12 mouse cellular contexts compared by ENCODE assay signal in the genomic region with DNA sequence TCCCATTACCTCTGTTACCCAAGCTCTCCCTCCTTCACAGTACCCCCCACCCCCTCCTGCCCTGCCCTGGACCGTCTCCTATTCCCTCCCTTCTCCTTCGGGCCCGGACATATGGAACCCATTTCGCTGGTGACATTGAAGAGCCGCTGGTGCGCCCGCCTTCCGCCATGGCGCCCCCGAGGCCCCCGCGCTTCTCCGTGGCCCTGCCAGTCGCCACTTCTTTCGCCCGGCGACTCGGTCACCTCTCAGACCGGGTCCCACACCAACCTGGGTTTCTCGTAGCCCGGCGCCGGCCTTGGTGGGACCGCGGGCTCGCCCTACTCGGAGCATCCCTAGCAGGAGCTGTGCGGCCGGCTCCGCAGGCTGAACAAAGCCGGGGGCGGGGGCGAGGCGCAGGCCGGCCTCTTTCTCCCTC. TPM values are rescaled to one million over a fixed set of nuclear protein-coding genes. Genes with fewer than 3 reads are reported as not detected.
DNase-seq lines count a peak whose midpoint lies in the region; ATAC-seq and TF ChIP-seq lines count a peak whose summit lies in the region.
"Had no signal": no experiment of that assay in that cellular context is flagged by ENCODE, and none has a peak within 500 bp of the region (broad histone marks: within the 10 kb centered on the region; RNA-seq: fewer than 3 reads in every experiment).

No protein-coding gene starts in this region.

- no peak overlapping the region for H3K4me2 ChIP-seq in midbrain, embryonic 12.5 days (replicated peaks)
- H3K4me2 ChIP-seq in midbrain, embryonic 16.5 days (ENCODE audit: low read length), result no peak overlapping the region
- H3K4me2 ChIP-seq in limb, embryonic 12.5 days, result peak overlapping the region; percentile 54

- no peaks in the 10 kb centered on the region for H3K9me3 ChIP-seq in midbrain, embryonic 12.5 days
- no peaks in the 10 kb centered on the region for H3K9me3 ChIP-seq in midbrain, embryonic 16.5 days (replicated peaks; ENCODE audit: control insufficient read depth, low read length, poor library complexity, severe bottlenecking)
- H3K9me3 ChIP-seq in limb, embryonic 12.5 days, result no peaks in the 10 kb centered on the region

- no peak for ATAC-seq in midbrain, embryonic 12.5 days (ENCODE audit: low FRiP score, low read depth)
- ATAC-seq in midbrain, embryonic 16.5 days, result no peak
- no peak for ATAC-seq in limb, embryonic 12.5 days (ENCODE audit: insufficient number of reproducible peaks, insufficient read depth, low FRiP score, low TSS enrichment, low read depth)

- H3K9ac ChIP-seq in heart, adult 2 months (ENCODE audit: low read depth, low read length), result 0 out of 2 replicates have a peak overlapping the region, but pooled peaks have one; percentile 43
- no peak overlapping the region for H3K9ac ChIP-seq in midbrain, embryonic 12.5 days (replicated peaks)
- no peak overlapping the region for H3K9ac ChIP-seq in midbrain, embryonic 16.5 days (ENCODE audit: low read depth, low read length)
- H3K9ac ChIP-seq in limb, embryonic 12.5 days (replicated peaks), result peak overlapping the region; percentile 52

- H3K36me3 ChIP-seq in heart, adult 2 months (ENCODE audit: control insufficient read depth, insufficient read depth, low read length), result no peaks in the 10 kb centered on the region
- H3K36me3 ChIP-seq in midbrain, embryonic 12.5 days, result no peaks in the 10 kb centered on the region
- no peaks in the 10 kb centered on the region for H3K36me3 ChIP-seq in midbrain, embryonic 16.5 days (ENCODE audit: control insufficient read depth, insufficient read depth, low read length)
- H3K36me3 ChIP-seq in limb, embryonic 12.5 days, result no peaks in the 10 kb centered on the region

- peaks cover 14% of the 10 kb centered on the region for H3K27me3 ChIP-seq in heart, adult 2 months (ENCODE audit: control insufficient read depth, insufficient read depth, low read length)
- H3K27me3 ChIP-seq in midbrain, embryonic 12.5 days, result peaks cover 100% of the 10 kb centered on the region
- peaks cover 96% of the 10 kb centered on the region for H3K27me3 ChIP-seq in midbrain, embryonic 16.5 days (ENCODE audit: control insufficient read depth, insufficient read depth, low read depth, low read length)
- H3K27me3 ChIP-seq in limb, embryonic 12.5 days, result peaks cover 100% of the 10 kb centered on the region

- TF ChIP-seq EP300 in heart, adult 2 months (IDR thresholded peaks at IDR 0.05; ENCODE audit: insufficient read depth, low read depth, low read length), result no peak

- intact Hi-C loops in heart, adult 2 months (cut with DNase I), result no loop called here

- DNase-seq in heart, adult 2 months, result no peak
- DNase-seq in heart, adult 8-10 months (ENCODE audit: low spot score), result no peak
- DNase-seq in spleen, postnatal 10 days (ENCODE audit: low spot score in 2 of 2), result no peak
- DNase-seq in frontal cortex, postnatal 10 days (ENCODE audit: low spot score in 2 of 2), result no peak
- DNase-seq in adrenal gland, postnatal 10 days, result no peak
- DNase-seq: thymus, postnatal 14 days had no signal

- no peaks in the 10 kb centered on the region for H3K79me2 ChIP-seq in heart, adult 2 months (replicated peaks; ENCODE audit: control insufficient read depth, insufficient read depth, low read length)

- TF ChIP-seq CTCF in heart, adult 2 months (IDR thresholded peaks at IDR 0.05), result no peak

- 8% methylated on average over 35 of the region's 35 CpGs for WGBS in heart, adult 2 months
- under 1% methylated on average over 34 of the region's 35 CpGs for WGBS in midbrain, embryonic 12.5 days
- WGBS in midbrain, embryonic 16.5 days, result under 1% methylated on average over 32 of the region's 35 CpGs
- WGBS in limb, embryonic 12.5 days, result under 1% methylated on average over 35 of the region's 35 CpGs

- no peak overlapping the region for H3K27ac ChIP-seq in heart, adult 2 months
- no peak overlapping the region for H3K27ac ChIP-seq in midbrain, embryonic 12.5 days (replicated peaks)
- no peak overlapping the region for H3K27ac ChIP-seq in midbrain, embryonic 16.5 days (ENCODE audit: low read length)
- peak overlapping the region; percentile 69; the same call in 1 of the 2 replicates for H3K27ac ChIP-seq in limb, embryonic 12.5 days
- H3K27ac ChIP-seq: macrophage had no signal

- TF ChIP-seq POLR2A in heart, adult 2 months (IDR thresholded peaks at IDR 0.05; ENCODE audit: insufficient read depth, low read depth, low read length), result no peak

- H3K4me1 ChIP-seq in heart, adult 2 months (ENCODE audit: control insufficient read depth, insufficient read depth, low read length), result no peaks in the 10 kb centered on the region
- H3K4me1 ChIP-seq in midbrain, embryonic 12.5 days, result 0 out of 2 replicates have a peak, but pooled peaks cover 3% of the 10 kb centered on the region
- H3K4me1 ChIP-seq in midbrain, embryonic 16.5 days (ENCODE audit: control insufficient read depth, insufficient read depth, low read length), result no peaks in the 10 kb centered on the region
- H3K4me1 ChIP-seq in limb, embryonic 12.5 days (replicated peaks), result peaks cover 12% of the 10 kb centered on the region

- H3K4me3 ChIP-seq in heart, adult 2 months, result no peak overlapping the region
- 0 out of 2 replicates have a peak overlapping the region, but pooled peaks have one; percentile 9 for H3K4me3 ChIP-seq in midbrain, embryonic 12.5 days
- H3K4me3 ChIP-seq in midbrain, embryonic 16.5 days (ENCODE audit: low read depth, low read length), result no peak overlapping the region
- peak overlapping the region; percentile 38 for H3K4me3 ChIP-seq in limb, embryonic 12.5 days (replicated peaks)

RNA-seq across cellular contexts. Expression of gene Hoxb3, which starts 9.5 kb away (rescaled TPM):
- under 1 TPM; 0.23 to 0.30 TPM for total RNA-seq in heart, adult 2 months (2021)
- 0.64 and 0.82 TPM in 2 replicates for polyA plus RNA-seq in heart, adult 2 months (2012; rRNA removed)
- under 1 TPM; 0.25 to 0.37 (median 0.30) TPM for total RNA-seq in heart, adult 8-10 months (2022)
- polyA plus RNA-seq in midbrain, embryonic 12.5 days (2016; fragmentation: Nextera tagmentation; extraction: Ambion mirVana), result not detected in 2 replicates
- polyA plus RNA-seq in midbrain, embryonic 16.5 days (2015; fragmentation: Nextera tagmentation; extraction: Ambion mirVana), result not detected in 2 replicates
- polyA plus RNA-seq in limb, embryonic 12.5 days (2016; fragmentation: Nextera tagmentation; extraction: Ambion mirVana), result 0.55 and 0.68 TPM in 2 replicates
- total RNA-seq in adrenal gland, postnatal 10 days (2021), result 10 to 100 TPM; 13.7 to 24.8 TPM

RNA-seq across cellular contexts. Expression of gene Hoxb4, which starts 14.6 kb away (rescaled TPM):
- under 1 TPM; 0.63 to 0.75 TPM for total RNA-seq in heart, adult 2 months (2021)
- 1.00 and 1.1 TPM in 2 replicates for polyA plus RNA-seq in heart, adult 2 months (2012; rRNA removed)
- under 1 TPM; 0.35 to 0.63 (median 0.53) TPM for total RNA-seq in heart, adult 8-10 months (2022)
- polyA plus RNA-seq in midbrain, embryonic 12.5 days (2016; fragmentation: Nextera tagmentation; extraction: Ambion mirVana), result not detected in 2 replicates
- not detected in 2 replicates for polyA plus RNA-seq in midbrain, embryonic 16.5 days (2015; fragmentation: Nextera tagmentation; extraction: Ambion mirVana)
- 0.56 and 0.73 TPM in 2 replicates for polyA plus RNA-seq in limb, embryonic 12.5 days (2016; fragmentation: Nextera tagmentation; extraction: Ambion mirVana)
- total RNA-seq in adrenal gland, postnatal 10 days (2021), result 10 to 100 TPM in 1 of 2 experiments, 1 to 10 TPM in 1; 8.4 to 15.9 TPM

RNA-seq across cellular contexts. Expression of gene Hoxb2, which starts 17.7 kb away (rescaled TPM):
- under 1 TPM; 0.23 to 0.68 TPM for total RNA-seq in heart, adult 2 months (2021)
- polyA plus RNA-seq in heart, adult 2 months (2012; rRNA removed), result 0.91 and 1.4 TPM in 2 replicates
- under 1 TPM; 0.38 to 0.80 (median 0.64) TPM for total RNA-seq in heart, adult 8-10 months (2022)
- 0.15 and 0.38 TPM in 2 replicates for polyA plus RNA-seq in midbrain, embryonic 12.5 days (2016; fragmentation: Nextera tagmentation; extraction: Ambion mirVana)
- 0.11 and 0.21 TPM in 2 replicates for polyA plus RNA-seq in midbrain, embryonic 16.5 days (2015; fragmentation: Nextera tagmentation; extraction: Ambion mirVana)
- 5.1 and 6.0 TPM in 2 replicates for polyA plus RNA-seq in limb, embryonic 12.5 days (2016; fragmentation: Nextera tagmentation; extraction: Ambion mirVana)
- 10 to 100 TPM; 16.3 to 16.7 TPM for total RNA-seq in adrenal gland, postnatal 10 days (2021)
- polyA plus RNA-seq: macrophage had no signal

RNA-seq across cellular contexts. Expression of gene Hoxb5, which starts 29.5 kb away (rescaled TPM):
- under 1 TPM in 1 of 2 experiments, not detected in 1; 0.18 TPM for total RNA-seq in heart, adult 2 months (2021)
- polyA plus RNA-seq in heart, adult 2 months (2012; rRNA removed), result 0.20 and 0.23 TPM in 2 replicates
- total RNA-seq in heart, adult 8-10 months (2022), result under 1 TPM in 1 of 4 experiments, not detected in 3; 0.11 TPM
- polyA plus RNA-seq in midbrain, embryonic 12.5 days (2016; fragmentation: Nextera tagmentation; extraction: Ambion mirVana), result not detected in 2 replicates
- 0.14 TPM in 1 of 2 replicates, not detected in the other for polyA plus RNA-seq in midbrain, embryonic 16.5 days (2015; fragmentation: Nextera tagmentation; extraction: Ambion mirVana)
- polyA plus RNA-seq in limb, embryonic 12.5 days (2016; fragmentation: Nextera tagmentation; extraction: Ambion mirVana), result 0.83 and 2.1 TPM in 2 replicates
- total RNA-seq in adrenal gland, postnatal 10 days (2021), result 10 to 100 TPM; 12.1 to 17.1 TPM
- polyA plus RNA-seq: macrophage had no signal

RNA-seq across cellular contexts. Expression of gene Hoxb1, which starts 32.9 kb away (rescaled TPM):
- not detected for total RNA-seq in heart, adult 2 months (2021)
- not detected in 2 replicates for polyA plus RNA-seq in heart, adult 2 months (2012; rRNA removed)
- not detected for total RNA-seq in heart, adult 8-10 months (2022)
- polyA plus RNA-seq in midbrain, embryonic 12.5 days (2016; fragmentation: Nextera tagmentation; extraction: Ambion mirVana), result not detected in 2 replicates
- not detected in 2 replicates for polyA plus RNA-seq in midbrain, embryonic 16.5 days (2015; fragmentation: Nextera tagmentation; extraction: Ambion mirVana)
- not detected in 2 replicates for polyA plus RNA-seq in limb, embryonic 12.5 days (2016; fragmentation: Nextera tagmentation; extraction: Ambion mirVana)
- not detected for total RNA-seq in adrenal gland, postnatal 10 days (2021)
- total RNA-seq: adrenal gland, adult 18-20 months; granulocyte monocyte progenitor cell, adult 5-6 weeks had no signal
- polyA plus RNA-seq: macrophage had no signal

Comparison
In these comparisons a context has a peak if more than half of its experiments do, and no peak if none do; other contexts are left out.
1. H3K4me3 ChIP-seq: peak in midbrain, embryonic 12.5 days (single experiment) and limb, embryonic 12.5 days (single experiment); none in heart, adult 2 months (single experiment) and midbrain, embryonic 16.5 days (single experiment).
2. H3K9ac ChIP-seq: peak in heart, adult 2 months (single experiment) and limb, embryonic 12.5 days (single experiment); none in midbrain, embryonic 12.5 days (single experiment) and midbrain, embryonic 16.5 days (single experiment).